ENCODE assay signal across 23 mouse cellular contexts in the genomic region with DNA sequence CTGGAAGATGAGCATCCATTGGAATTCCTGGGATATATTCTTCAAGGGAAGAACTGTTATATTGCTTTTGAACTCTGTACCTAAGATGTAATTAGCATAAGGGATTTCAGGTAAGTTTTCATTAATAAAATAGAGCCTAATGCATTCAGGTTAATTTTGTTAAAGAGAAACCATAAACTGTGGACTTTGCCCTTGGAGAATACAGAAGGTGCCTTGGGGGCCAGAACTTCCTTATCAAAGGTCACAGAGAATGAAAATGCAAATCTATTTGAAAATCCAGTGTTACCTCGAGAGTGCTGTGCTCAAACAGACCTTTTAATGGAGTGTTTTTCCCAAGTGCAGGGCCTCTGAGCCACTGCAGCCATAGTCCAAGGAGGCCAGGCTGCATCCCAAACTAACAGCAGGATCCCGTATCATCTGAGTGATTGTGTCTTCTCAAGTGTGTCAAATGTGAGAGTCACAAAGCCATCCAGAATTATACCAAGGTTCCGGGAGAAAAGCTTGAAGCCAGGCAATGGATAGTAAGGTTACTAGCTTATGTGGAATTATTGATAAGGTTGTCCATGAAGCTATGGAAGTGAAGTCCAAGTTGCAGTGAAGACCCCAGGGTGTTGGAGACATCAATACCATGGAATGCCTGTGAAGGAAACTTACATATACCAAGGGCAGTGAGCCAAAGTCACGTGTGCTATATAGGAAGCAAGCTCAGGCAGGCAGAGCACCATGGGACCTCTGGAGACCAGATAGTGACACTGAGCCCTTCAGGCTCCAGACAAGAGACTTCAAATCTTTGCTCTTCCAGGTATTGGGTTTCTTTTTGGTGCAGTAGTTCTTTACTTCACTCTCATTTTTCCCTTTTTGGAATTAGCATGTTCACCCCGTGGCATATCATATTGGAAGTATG. TPM values are rescaled to one million over a fixed set of nuclear protein-coding genes. Genes with fewer than 3 reads are reported as not detected.
A peak's percentile ranks its signal among the peaks of the same experiment; 100 is the strongest.
DNase-seq lines count a peak whose midpoint lies in the region; ATAC-seq lines count a peak whose summit lies in the region.
"Had no signal": no experiment of that assay in that cellular context is flagged by ENCODE, and none has a peak within 500 bp of the region (broad histone marks: within the 10 kb centered on the region; RNA-seq: fewer than 3 reads in every experiment).

No protein-coding gene starts in this region.

- H3K9ac ChIP-seq in kidney, embryonic 14.5 days (ENCODE audit: low read depth, low read length), result no peak overlapping the region
- H3K9ac ChIP-seq: embryonic facial prominence, embryonic 12.5 days; forebrain, embryonic 12.5 days; heart, embryonic 15.5 days; hindbrain, embryonic 15.5 days had no signal

- H3K4me1 ChIP-seq in kidney, embryonic 14.5 days (ENCODE audit: control insufficient read depth, insufficient read depth, low read length), result no peaks in the 10 kb centered on the region
- H3K4me1 ChIP-seq: forebrain, embryonic 12.5 days; heart, embryonic 15.5 days; hindbrain, embryonic 15.5 days had no signal

- H3K36me3 ChIP-seq in kidney, embryonic 14.5 days (ENCODE audit: control insufficient read depth, insufficient read depth, low read length), result no peaks in the 10 kb centered on the region
- H3K36me3 ChIP-seq: embryonic facial prominence, embryonic 12.5 days; forebrain, embryonic 12.5 days; G1E; heart, embryonic 15.5 days; hindbrain, embryonic 15.5 days had no signal

- H3K27ac ChIP-seq in kidney, embryonic 14.5 days (ENCODE audit: low read depth, low read length), result no peak overlapping the region
- H3K27ac ChIP-seq: embryonic facial prominence, embryonic 12.5 days; forebrain, embryonic 12.5 days; heart, embryonic 15.5 days; hindbrain, embryonic 15.5 days had no signal

- H3K4me2 ChIP-seq in kidney, embryonic 14.5 days (replicated peaks; ENCODE audit: low read depth, low read length), result no peak overlapping the region
- H3K4me2 ChIP-seq: embryonic facial prominence, embryonic 12.5 days; forebrain, embryonic 12.5 days; heart, embryonic 11.5 days; heart, embryonic 15.5 days; hindbrain, embryonic 15.5 days had no signal

- no peak overlapping the region for H3K4me3 ChIP-seq in kidney, embryonic 14.5 days (ENCODE audit: low read length)
- H3K4me3 ChIP-seq: embryonic facial prominence, embryonic 12.5 days; forebrain, embryonic 12.5 days; heart, embryonic 15.5 days; hindbrain, embryonic 15.5 days had no signal

- ATAC-seq in kidney, embryonic 14.5 days (ENCODE audit: low FRiP score, low TSS enrichment), result no peak
- ATAC-seq: CD4-positive, CD25-positive, alpha-beta regulatory T cell, adult 4 months; forebrain, embryonic 16.5 days had no signal

- peak; percentile 58 to 65 for DNase-seq in cerebellum, postnatal 10 days
- no peak for DNase-seq in cerebellum, adult 18-20 months
- peak; percentile 5 for DNase-seq in kidney, adult 18-20 months
- DNase-seq in kidney, postnatal 14 days, result peak; percentile 6
- DNase-seq in kidney, postnatal 25 days, result no peak
- DNase-seq in kidney, postnatal 36 days, result peak; percentile 3 to 26
- no peak for DNase-seq in thymus, postnatal 0 days (ENCODE audit: low spot score)
- DNase-seq: adrenal gland, postnatal 14 days; B cell, adult 2 months; cerebellum, adult 2 months; cerebellum, postnatal 25 days; gastrocnemius, postnatal 10 days; heart, adult 18-20 months; heart, postnatal 36 days had no signal

- 73% methylated on average over 5 of the region's 5 CpGs for WGBS in kidney, embryonic 14.5 days

- H3K27me3 ChIP-seq in kidney, embryonic 14.5 days (ENCODE audit: control insufficient read depth, insufficient read depth, low read length), result no peaks in the 10 kb centered on the region
- H3K27me3 ChIP-seq: embryonic facial prominence, embryonic 12.5 days; forebrain, embryonic 12.5 days; heart, embryonic 15.5 days; hindbrain, embryonic 15.5 days had no signal

- H3K9me3 ChIP-seq in kidney, embryonic 14.5 days (ENCODE audit: control insufficient read depth, low read length), result peaks cover 4% of the 10 kb centered on the region; the same call in 1 of the 2 replicates
- H3K9me3 ChIP-seq: embryonic facial prominence, embryonic 12.5 days; forebrain, embryonic 12.5 days; G1E; hindbrain, embryonic 15.5 days had no signal

RNA-seq across cellular contexts. Expression of gene Atp6ap1l, which starts 52.2 kb away (rescaled TPM):
- polyA plus RNA-seq in kidney, embryonic 14.5 days (2014; fragmentation: Nextera tagmentation; extraction: Ambion mirVana), result not detected in 2 replicates
- polyA plus RNA-seq in thymus, postnatal 0 days (2015; fragmentation: Nextera tagmentation; extraction: Ambion mirVana), result 0.18 TPM in 1 of 2 replicates, not detected in the other
- polyA plus RNA-seq: G1E had no signal

Comparison
In these comparisons a context has a peak if more than half of its experiments do, and no peak if none do; other contexts are left out.
1. DNase-seq: peak in cerebellum, postnatal 10 days (2 of 2), kidney, adult 18-20 months (single experiment), kidney, postnatal 14 days (single experiment) and kidney, postnatal 36 days (2 of 2); none in cerebellum, adult 18-20 months (0 of 2), kidney, postnatal 25 days (0 of 2) and thymus, postnatal 0 days (single experiment).